Mouse (Mus musculus): ENCODE measurements at regions not wholly inside any gene's neighbourhood (a gene's known extent, or its start where the extent isn't known, plus 50 kb on each side); places are given as distances from the start of the nearest gene placed in this dataset.

DNA sequence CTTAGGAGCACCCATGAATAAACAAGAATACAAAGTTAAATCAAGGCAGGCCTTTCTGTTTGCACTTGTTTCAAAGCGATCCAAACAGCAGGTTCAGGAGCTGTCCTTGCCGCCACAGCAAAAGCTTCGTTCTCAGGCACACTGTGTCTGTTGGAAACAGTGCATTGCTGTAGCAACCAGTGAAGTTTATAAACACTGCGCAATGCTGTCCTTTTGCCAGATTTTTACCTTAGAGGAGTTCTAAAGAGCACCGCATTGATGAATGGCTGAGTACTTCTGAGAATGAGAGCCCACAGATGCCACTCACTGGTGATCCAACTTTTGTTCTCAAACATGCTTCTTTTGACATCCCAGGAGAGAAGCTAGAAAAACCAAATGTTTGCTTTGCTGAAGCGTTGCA, 64.0 kb upstream of the Bmp4 start:
- Histone ChIP-seq H3K4me1 (ENCODE audit: insufficient read depth) (no peaks in the 10 kb centered on the region), H3K27ac (ENCODE audit: low read depth) (no peak overlapping the region), H3K4me3 (ENCODE audit: low read depth, low read length) (no peak overlapping the region), H3K9ac (no peak overlapping the region), H3K27me3 (ENCODE audit: insufficient read depth, low read length) (no peaks in the 10 kb centered on the region), H3K9me3 (ENCODE audit: low read depth, low read length) (no peaks in the 10 kb centered on the region), H3K36me3 (ENCODE audit: insufficient read depth) (no peaks in the 10 kb centered on the region), H3K4me2 (no peak overlapping the region)
- TF ChIP-seq CTCF (IDR thresholded peaks at IDR 0.05; ENCODE audit: low read depth), result no peak
- DNase-seq, result no peak
- whole genome bisulfite sequencing, result 38% methylated on average over 6 of the region's 6 CpGs
- ATAC-seq (ENCODE audit: insufficient read depth), result no peak

- WGBS, result 73% methylated on average over 6 of the region's 6 CpGs
- no peak for TF ChIP-seq CTCF (IDR thresholded peaks at IDR 0.05; ENCODE audit: low read depth)
- ATAC-seq (ENCODE audit: insufficient read depth) (no peak), DNase-seq (peak; percentile 21)
- no peaks in the 10 kb centered on the region for H3K9me3 ChIP-seq (ENCODE audit: low read depth, low read length)
- no peak overlapping the region for H3K9ac ChIP-seq
- no peak overlapping the region for H3K4me3 ChIP-seq (ENCODE audit: low read depth, low read length)
- peaks cover 2% of the 10 kb centered on the region; the same call in 1 of the 2 replicates for H3K4me1 ChIP-seq (ENCODE audit: insufficient read depth)
- H3K36me3 ChIP-seq (ENCODE audit: insufficient read depth), result no peaks in the 10 kb centered on the region
- no peak overlapping the region for H3K4me2 ChIP-seq
- no peaks in the 10 kb centered on the region for H3K27me3 ChIP-seq (ENCODE audit: insufficient read depth, low read length)
- no peak overlapping the region for H3K27ac ChIP-seq (ENCODE audit: low read depth)
Observed at GRCm38 (mm10) chr14:46441696-46442095, 51.2 kb upstream of the Bmp4 start.

All from lung, embryonic 14.5 days (tissue).